Mouse (Mus musculus) urinary bladder, postnatal 36 days (tissue): ENCODE measurements at regions not wholly inside any gene's neighbourhood (a gene's known extent, or its start where the extent isn't known, plus 50 kb on each side); places are given as distances from the start of the nearest gene placed in this dataset.

Experiments used
- DNase-seq, 2 experiments: peaks; one replicate each; pipeline ENCODE4 v3.0.0; 2022; ENCODE audit warnings: low spot score in 2 of 2, mixed read lengths in 1 of 2

- DNase-seq, result no peak
Measured at GRCm38 (mm10) chr10:126646587-126646986, 254.6 kb downstream of the Atp23 start.

- no peak for DNase-seq
Measured at GRCm38 (mm10) chr10:126641792-126642289, 259.3 kb downstream of the Atp23 start.

- no peak for DNase-seq
Measured at GRCm38 (mm10) chr10:126634731-126635130, 266.4 kb downstream of the Atp23 start.

GRCm38 (mm10) chr10:126628057-126628456 is 273.1 kb downstream of the Atp23 start:
- DNase-seq, result no peak

GRCm38 (mm10) chr10:126625466-126625865 is 275.7 kb downstream of the Atp23 start:
- DNase-seq, result no peak

GRCm38 (mm10) chr10:126620802-126621201 is 280.4 kb downstream of the Atp23 start:
- DNase-seq, result no peak

- DNase-seq, result no peak
Measured at GRCm38 (mm10) chr10:126619970-126620369, 281.2 kb downstream of the Atp23 start.

- DNase-seq, result no peak
Measured at GRCm38 (mm10) chr10:126612226-126612625, 288.9 kb downstream of the Atp23 start.

GRCm38 (mm10) chr10:126610506-126610905 is 290.6 kb downstream of the Atp23 start:
- no peak for DNase-seq

- no peak for DNase-seq
Measured at GRCm38 (mm10) chr10:126599686-126600085, 301.5 kb downstream of the Atp23 start.

- DNase-seq, result no peak
Measured at GRCm38 (mm10) chr10:126568155-126568554, 333.0 kb downstream of the Atp23 start.

- DNase-seq, result no peak
Measured at GRCm38 (mm10) chr10:126565326-126565725, 335.8 kb downstream of the Atp23 start.

GRCm38 (mm10) chr10:126555080-126555479 is 346.1 kb downstream of the Atp23 start:
- no peak for DNase-seq

- DNase-seq, result no peak
Measured at GRCm38 (mm10) chr10:126531950-126532349, 369.2 kb downstream of the Atp23 start.

GRCm38 (mm10) chr10:126531368-126531767 is 369.8 kb downstream of the Atp23 start:
- no peak for DNase-seq

GRCm38 (mm10) chr10:126528801-126529200 is 372.4 kb downstream of the Atp23 start:
- no peak for DNase-seq

GRCm38 (mm10) chr10:126526186-126526585 is 375.0 kb downstream of the Atp23 start:
- DNase-seq, result no peak

- DNase-seq, result no peak
Measured at GRCm38 (mm10) chr10:126521836-126522815, 379.0 kb downstream of the Atp23 start.

- DNase-seq, result no peak
Measured at GRCm38 (mm10) chr10:126520973-126521372, 380.2 kb downstream of the Atp23 start.

- no peak for DNase-seq
Measured at GRCm38 (mm10) chr10:126513185-126513584, 388.0 kb downstream of the Atp23 start.

- DNase-seq, result peak; percentile 94 to 96
Measured at GRCm38 (mm10) chr10:126511511-126511910, 389.6 kb downstream of the Atp23 start.

- DNase-seq, result no peak
Measured at GRCm38 (mm10) chr10:126505988-126506387, 395.2 kb downstream of the Atp23 start.
